Mouse (Mus musculus): ENCODE measurements around the gene Ccdc92b. TPM values are rescaled to one million over a fixed set of nuclear protein-coding genes. Genes with fewer than 3 reads are reported as not detected.

Ccdc92b gene
- polyA plus RNA-seq, 1 experiment = not detected

DNA sequence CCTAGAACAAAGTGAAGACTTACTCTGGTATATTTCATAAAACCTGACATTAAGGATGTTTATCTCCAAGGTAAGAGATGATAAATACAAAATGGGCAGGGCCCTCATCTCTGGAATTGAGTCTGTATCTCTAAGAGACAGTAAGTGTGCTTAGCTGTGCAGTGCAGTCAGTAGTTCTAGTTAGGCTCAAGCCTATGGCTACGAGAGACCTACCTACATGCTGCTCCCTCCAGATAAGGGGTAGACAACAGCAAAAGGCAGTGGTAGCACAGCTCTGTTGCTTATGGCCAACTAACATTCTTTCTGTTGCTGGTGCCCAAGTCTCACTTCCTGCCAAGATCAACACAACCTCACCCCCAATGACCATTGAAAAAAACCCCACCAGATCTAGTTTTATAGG, 54.2 kb downstream of the Ccdc92b start:
- H3K27ac ChIP-seq (replicated peaks; ENCODE audit: low read depth, low read length) = no peak overlapping the region
- no peak overlapping the region for H3K4me3 ChIP-seq (ENCODE audit: insufficient read depth, low read depth, low read length)
- H3K4me1 ChIP-seq (ENCODE audit: control insufficient read depth, insufficient read depth, insufficient read length, low read length) = no peaks in the 10 kb centered on the region

DNA sequence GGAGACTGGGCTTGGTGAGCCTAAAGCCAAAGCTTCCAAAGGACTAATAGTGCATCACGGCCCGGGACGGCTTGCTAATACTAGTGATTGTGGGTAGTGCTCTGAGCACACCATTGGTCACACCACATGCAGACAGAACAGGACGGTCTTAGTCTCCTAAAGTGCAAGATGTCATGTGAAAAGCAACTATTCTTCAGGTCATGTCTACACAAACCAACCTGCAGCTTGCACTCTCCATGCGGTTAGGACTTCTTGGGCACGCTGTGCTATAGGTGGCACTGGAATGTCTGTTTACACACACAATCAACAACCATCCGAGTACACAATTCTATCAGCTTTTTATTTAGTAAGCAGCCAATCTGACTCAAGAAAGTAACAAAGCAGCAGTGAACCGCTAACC, 55.3 kb downstream of the Ccdc92b start:
- H3K4me3 ChIP-seq (ENCODE audit: insufficient read depth, low read depth, low read length) = no peak overlapping the region
- H3K4me1 ChIP-seq (ENCODE audit: control insufficient read depth, insufficient read depth, insufficient read length, low read length) = no peaks in the 10 kb centered on the region
- H3K27ac ChIP-seq (replicated peaks; ENCODE audit: low read depth, low read length) = no peak overlapping the region

DNA sequence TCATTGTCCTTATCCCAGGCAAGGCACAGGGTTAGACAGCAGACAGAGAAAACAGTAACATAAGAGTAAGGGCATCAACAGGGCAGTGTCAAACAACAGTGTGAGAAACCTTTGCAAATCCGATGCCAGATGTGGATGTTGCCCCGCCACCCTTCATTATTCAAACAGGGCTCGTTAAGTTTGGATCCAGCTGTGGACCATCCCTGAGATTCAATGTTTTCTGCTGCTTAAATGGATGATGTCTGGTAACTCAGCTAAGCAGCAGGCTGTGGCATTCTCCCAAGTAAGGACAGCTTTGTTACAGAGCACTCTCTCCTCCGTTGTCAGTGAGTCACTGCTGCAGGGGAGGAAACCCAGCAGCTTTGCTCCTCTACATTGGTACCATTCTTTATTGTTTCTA, 55.8 kb downstream of the Ccdc92b start:
- H3K4me3 ChIP-seq (ENCODE audit: insufficient read depth, low read depth, low read length) = no peak overlapping the region
- H3K4me1 ChIP-seq (ENCODE audit: control insufficient read depth, insufficient read depth, insufficient read length, low read length) = no peaks in the 10 kb centered on the region
- H3K27ac ChIP-seq (replicated peaks; ENCODE audit: low read depth, low read length) = no peak overlapping the region

Other genes starting within 250 kb of the Ccdc92b start
- 2.2 and 4.5 TPM in 2 replicates for gene Rap1gap2, start 8.7 kb upstream of the Ccdc92b start, polyA plus RNA-seq (2012; ENCODE audit: insufficient read depth, insufficient read length, missing spikeins)
- 126 and 174 TPM in 2 replicates for gene Cluh, start 29.9 kb downstream of the Ccdc92b start, polyA plus RNA-seq (2012; ENCODE audit: insufficient read depth, insufficient read length, missing spikeins)
- gene Pafah1b1, start 105.1 kb downstream of the Ccdc92b start, polyA plus RNA-seq (2012; ENCODE audit: insufficient read depth, insufficient read length, missing spikeins) = 53.3 and 55.7 TPM in 2 replicates
- 11.1 and 12.7 TPM in 2 replicates for gene Mettl16, start 151.2 kb downstream of the Ccdc92b start, polyA plus RNA-seq (2012; ENCODE audit: insufficient read depth, insufficient read length, missing spikeins)
- 5.6 and 6.2 TPM in 2 replicates for gene Mnt, start 211.3 kb downstream of the Ccdc92b start, polyA plus RNA-seq (2012; ENCODE audit: insufficient read depth, insufficient read length, missing spikeins)

All from brown adipose tissue, adult 24 weeks (tissue).